Mouse (Mus musculus) megakaryocyte, embryonic 14.5 days (primary cell): ENCODE results near the gene Chd9.

Source experiments
- FLI1 ChIP-seq: IDR thresholded peaks from 2 replicates; pipeline ENCODE4 v1.6.1; 2012; ENCODE audit warnings: low read length, inconsistent platforms, mixed read lengths
- GATA1 ChIP-seq: IDR thresholded peaks from 3 replicates; pipeline ENCODE4 v1.6.1; 2012; ENCODE audit warnings: mixed read lengths, low read length, inconsistent platforms, borderline replicate concordance

DNA sequence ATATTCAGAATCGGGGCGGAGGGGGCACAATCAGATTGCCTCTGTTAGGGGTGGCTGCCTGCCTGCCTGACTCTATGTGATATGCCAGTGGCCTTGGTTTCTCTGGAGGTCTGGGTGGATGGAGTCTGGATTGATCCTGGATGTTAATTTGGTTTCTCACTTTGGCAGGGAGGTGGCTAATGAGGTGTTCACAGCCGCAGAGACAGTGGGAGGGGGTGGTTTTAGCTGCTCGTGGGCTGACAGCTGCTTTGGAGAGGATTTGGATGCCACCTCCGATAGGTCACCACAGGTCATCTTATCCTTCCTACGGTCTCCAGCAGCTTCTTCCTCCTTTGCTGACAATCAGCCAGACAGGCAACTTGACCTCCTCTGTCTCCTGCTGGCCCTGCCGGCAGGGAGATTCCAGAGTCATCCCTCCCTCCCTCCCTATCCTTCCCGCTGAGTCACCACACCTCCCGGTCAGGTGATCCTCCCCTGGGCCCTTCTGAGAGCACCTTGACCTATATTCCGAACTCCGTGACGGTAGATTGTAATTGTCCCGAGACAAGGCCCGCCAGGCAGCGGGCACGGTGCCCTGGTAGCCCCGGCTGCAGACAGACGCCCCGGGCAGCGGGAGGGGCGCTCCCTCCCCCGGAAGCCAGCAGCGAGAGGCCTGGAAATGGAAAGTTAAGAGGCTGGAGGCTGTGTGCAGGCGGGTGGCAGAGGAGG is 48.7 kb downstream of the Chd9 start:
- no peak for TF ChIP-seq GATA1
- TF ChIP-seq FLI1: no peak
